Mouse (Mus musculus) erythroblast, adult 5-6 weeks (primary cell): ENCODE measurements around the gene Mcrs1. TPM values are rescaled to one million over a fixed set of nuclear protein-coding genes. Genes with fewer than 3 reads are reported as not detected.
A peak's percentile ranks its signal among the peaks of the same experiment; 100 is the strongest.
"Not testable (repeated sequence)": the region's sequence is repeated elsewhere in the genome, so short reads cannot be mapped to it uniquely, and the experiment has no call there.

ENCODE experiments used
- ATAC-seq: replicated peaks from 2 replicates; pipeline ENCODE4 v1.8.0; 2016; ENCODE audit warnings: moderate number of reproducible peaks, mild to moderate bottlenecking, moderate TSS enrichment, inconsistent platforms; ENCODE audit not compliant: poor library complexity, low FRiP score, severe bottlenecking
- total RNA-seq, 2 experiments: library from RNA; stranded (forward) in 1 of 2; stranded (reverse) in 1 of 2; fragments of 150-400 nt in 1 of 2; fragments of 200-764, 138-1000 nt in 1 of 2; gene quantifications; 2 replicates each; pipeline versions ENCODE4 v1.2.3 to v1.2.4; 2015 to 2017; ENCODE audit warnings: low replicate concordance in 2 of 2

The Mcrs1 gene
- total RNA-seq, 2 experiments from 2014 or later = 14.2 to 20.0 TPM

DNA sequence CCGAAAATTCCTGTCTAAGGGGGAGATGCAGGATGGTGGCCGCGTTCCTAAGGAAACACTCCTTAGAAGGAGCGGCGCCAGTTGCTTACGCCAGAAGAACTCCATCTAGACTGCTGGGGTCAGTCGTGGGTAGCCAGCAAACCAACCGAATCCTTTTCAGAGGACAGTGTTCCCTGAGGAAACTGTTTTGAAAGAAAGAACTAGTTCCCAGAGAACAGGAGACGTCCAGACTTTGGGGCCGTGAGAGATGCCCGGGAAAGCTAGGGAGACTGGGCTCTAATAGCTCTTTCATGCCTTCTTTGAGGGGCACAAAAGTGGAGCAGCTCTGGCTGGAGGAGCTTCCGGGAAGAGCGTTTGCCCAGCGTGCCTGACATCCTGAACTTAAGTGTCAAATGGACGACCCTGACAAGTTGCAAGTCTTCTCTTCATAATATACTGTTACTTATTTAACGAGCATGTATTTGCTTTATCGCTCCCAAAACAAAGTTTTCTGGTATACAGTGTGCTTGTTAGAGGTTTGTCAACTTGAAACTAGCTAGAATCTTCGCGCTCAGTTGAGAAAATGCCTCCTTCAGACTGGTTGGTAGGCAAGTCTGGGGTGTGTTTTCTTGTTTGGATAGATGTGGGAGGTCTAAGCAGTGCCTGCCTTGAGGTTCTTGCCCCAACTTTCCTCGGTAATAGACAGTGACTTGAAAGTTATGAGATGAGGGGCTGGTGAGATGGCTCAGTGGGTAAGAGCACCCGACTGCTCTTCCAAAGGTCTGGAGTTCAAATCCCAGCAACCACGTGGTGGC lies 817 bp upstream of the Mcrs1 start:
- peak; percentile 26 for ATAC-seq

DNA sequence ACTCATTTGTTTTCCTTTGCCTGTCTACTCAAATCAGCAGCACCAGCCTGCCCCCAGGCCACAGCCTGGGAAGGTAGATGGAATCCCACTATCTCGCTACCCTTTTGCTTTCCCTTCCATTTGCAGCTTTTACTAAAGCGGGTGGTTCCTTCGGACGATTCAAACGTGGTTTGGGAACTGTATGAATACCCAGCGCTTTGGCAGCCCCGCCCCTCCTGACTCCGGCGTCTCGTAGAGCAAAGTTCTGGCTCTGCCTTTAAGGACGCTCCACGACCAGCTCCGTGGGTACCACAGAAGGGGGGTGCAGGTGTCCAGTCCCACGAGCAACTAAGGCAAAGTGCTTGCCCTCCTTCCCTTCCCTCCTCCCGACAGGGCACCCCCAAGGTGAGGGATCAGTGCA lies 650 bp downstream of the Mcrs1 start:
- peak; percentile 41 for ATAC-seq

DNA sequence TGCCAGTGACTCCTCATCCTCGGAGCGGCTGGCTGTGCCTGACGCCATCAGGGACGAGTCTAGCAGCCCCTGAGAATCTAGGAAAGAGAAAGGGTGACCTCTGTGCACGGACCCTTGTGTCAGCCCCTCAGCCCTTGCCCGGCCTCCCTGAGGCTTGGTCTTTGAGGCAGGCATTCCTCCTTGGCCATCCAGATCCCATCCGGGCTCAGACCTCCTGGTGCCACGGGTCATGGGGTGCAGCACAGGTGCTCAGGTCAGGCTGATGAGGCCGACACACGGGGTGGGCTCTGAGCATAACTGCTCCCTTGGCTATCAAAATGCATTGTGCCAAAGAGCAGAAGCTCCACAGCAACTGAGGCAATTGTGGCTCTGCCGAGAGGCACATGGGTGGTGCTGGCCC lies 1.8 kb downstream of the Mcrs1 start:
- no peak for ATAC-seq

DNA sequence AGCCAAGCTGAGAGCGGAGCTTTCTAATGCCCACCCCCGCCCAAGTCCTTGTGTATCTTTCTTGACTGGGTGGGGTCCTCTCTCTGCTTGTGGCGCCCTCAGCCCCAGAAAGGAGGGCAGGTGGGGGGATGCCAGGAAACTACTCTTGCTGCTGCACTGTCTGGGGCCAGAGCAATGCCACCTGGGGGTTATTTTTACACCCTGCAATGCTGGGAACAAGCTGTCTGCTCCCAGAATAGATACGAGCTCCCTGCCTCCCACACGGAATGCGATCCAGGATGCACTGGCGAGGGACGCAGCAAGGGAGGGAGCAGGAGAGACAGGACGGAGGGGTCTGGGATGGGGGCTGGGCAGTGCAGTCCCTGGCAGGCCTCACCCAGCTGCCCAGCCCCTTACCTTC lies 2.8 kb downstream of the Mcrs1 start:
- ATAC-seq = no peak

DNA sequence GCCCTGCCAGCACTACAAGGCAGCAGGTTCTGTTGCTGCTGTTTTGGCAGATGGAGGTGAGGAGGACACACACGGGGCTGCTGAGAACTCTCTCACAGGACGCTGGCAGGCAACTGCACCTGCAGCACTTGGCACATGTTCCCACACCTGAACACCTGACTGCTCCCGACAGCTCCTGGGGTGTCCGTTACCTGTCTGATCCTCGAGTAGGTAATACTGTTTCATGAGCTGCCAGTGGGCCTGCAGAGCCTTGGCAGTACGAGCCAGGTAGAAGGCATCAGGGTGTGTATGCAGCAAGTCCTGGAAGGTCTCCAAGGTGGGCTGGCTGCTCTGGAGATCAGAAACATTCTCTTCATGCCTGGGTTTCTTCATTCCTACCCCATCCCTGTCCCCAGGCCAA lies 5.0 kb downstream of the Mcrs1 start:
- not testable (repeated sequence) for ATAC-seq

DNA sequence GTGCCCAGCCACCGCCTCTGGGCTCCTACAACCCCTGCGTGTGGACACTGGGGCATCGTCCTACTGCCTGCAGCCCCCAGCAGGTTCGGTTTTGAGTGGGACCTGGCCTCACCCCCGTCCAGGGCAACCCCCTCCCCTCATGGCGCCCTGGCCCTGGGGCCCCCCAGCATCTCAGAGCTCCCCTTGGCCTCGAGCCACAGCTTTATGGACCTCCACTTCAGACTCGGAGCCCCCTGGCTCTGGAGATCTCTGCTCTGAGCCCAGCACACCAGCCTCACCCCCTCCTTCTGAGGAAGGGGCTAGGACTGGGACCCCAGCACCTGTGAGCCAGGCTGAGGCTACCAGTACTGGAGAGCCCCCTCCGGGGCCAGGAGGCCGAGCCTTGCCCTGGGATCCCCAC lies 9.7 kb downstream of the Mcrs1 start:
- ATAC-seq = no peak

DNA sequence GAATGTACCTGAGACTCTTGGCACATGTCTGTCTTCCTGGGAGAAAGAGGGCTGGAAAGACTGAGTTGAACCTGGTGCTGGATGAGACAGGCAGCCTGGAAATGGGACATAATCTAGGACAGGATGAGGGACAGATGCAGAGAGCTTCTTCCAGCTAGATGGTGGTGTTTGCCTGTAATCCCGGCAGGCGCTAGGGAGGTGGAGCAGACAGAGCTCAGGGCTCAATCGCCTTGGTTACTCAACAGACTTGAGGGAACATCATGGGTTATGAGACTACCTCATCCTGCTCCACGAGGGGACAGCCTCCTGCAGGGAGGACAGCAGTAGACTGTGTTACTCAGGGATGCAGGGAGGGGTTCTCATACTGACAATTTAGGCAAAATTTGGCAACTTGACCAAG lies 10.5 kb downstream of the Mcrs1 start:
- no peak for ATAC-seq

DNA sequence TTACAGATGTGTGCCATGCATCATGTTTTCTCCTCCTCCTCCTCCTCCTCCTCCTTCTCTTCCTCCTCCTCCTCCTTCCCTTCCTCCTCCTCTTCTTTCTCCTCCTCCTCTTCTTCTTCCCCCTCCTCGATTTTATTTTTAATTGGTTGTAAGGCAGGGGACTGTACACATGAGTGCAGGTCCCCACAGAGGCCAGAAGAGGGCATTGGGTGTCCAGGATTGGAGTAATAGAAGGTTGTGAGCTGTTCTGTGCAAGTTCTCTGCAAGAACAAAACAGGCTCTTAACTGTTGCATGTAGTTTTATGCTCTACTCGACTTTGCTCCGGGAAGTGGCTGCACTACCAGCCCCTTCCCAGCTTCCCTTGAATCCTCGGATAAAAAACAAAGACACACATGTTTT lies 11.6 kb downstream of the Mcrs1 start:
- no peak for ATAC-seq

DNA sequence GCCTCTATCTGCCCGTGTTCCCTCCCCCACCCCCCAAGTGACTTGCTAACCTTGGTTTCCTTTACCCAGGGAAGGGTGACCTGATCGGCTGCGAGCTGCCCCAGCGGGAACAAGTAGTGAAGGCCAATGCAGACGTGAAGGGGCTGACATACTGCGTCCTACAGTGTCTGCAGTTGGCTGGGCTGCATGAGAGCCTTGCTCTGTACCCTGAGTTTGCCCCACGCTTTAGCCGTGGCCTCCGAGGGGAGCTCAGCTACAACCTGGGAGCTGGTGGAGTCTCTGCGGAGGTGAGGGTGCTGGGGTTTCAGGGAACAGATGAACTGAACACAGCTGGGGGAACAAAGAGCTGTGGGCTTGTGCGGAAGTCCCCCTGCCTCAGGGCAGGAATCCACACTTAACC lies 13.8 kb downstream of the Mcrs1 start:
- no peak for ATAC-seq

DNA sequence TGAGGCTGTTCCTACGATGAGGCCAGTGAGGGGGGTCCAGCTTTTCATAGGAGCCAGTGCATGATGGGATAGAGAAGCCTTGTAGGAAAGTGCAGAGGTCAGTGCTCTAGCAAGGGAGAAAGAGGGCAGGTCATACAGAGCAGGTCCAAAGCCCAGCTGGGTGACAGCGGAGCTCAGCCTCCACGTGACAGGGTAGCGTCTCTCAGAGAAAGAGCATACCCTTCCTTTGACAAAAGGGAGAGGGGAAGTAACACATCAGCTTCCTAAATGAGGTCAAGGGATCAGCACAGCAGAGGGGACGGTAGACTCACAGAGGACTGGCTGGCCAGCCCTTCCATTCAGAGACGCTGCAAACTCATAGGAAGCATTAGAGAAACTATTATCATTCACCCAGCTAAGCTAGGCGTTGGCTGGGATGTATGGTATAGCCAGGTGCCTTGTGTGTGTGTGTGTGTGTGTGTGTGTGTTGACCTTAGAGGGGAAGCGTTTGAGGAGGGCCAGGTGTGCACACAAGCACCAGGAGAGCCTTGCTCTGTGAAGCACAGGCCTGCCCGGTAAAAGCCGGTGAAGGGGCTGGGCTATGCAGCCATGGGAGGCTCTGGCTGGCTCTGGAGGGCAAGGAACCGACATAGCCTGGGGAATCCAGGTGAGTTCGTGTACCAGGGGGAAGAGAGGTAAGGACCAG lies 17.3 kb downstream of the Mcrs1 start:
- ATAC-seq = no peak

DNA sequence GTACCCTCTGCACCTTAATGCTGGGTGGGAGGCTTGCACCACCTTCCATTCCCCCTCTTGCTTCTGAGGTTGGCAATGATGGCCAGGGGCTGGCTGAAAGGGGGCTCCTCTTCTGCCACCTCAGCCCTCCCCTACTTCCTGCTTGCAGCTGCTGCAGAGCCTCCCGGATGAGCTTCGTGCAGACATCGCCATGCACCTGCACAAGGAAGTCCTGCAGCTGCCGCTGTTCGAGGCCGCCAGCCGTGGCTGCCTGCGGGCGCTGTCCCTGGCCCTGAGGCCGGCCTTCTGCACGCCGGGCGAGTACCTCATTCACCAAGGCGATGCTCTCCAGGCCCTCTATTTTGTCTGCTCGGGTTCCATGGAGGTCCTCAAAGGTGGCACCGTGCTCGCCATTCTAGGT lies 18.0 kb downstream of the Mcrs1 start:
- no peak for ATAC-seq

DNA sequence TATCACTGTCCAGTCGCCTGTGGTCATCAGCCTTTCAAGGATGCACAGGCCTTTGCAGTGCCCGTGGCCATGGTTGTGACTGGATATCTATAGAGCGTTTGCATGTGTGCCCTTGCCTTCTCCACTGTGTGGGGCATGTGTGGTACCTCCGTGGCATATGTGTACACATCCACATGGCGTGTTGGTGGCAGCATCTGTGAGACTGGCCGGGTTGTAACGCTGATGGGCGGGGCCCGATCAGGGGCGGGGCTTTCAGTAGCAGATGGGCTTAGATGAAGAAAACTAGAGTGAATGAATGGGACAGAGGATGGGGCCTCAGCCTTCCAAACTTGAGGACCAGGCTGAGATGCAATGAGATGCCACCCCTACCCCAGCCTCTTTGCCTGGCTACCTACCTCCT lies 19.8 kb downstream of the Mcrs1 start:
- no peak for ATAC-seq

DNA sequence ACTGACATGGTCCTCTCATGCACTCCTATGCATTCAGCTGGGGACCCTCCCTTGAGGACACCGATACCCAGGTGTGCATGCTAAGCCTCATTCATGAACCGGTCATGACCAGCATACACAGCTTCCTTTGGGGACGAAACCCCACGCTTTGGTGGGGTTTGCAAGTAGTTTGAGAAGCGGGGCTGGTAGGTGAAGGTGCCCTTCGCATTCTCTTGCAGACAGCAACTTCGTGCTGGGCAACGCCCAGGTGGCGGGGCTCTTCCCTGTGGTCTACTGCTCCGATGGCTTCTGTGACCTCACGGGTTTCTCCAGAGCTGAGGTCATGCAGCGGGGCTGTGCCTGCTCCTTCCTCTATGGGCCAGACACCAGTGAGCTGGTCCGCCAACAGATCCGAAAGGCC lies 25.7 kb downstream of the Mcrs1 start:
- no peak for ATAC-seq

DNA sequence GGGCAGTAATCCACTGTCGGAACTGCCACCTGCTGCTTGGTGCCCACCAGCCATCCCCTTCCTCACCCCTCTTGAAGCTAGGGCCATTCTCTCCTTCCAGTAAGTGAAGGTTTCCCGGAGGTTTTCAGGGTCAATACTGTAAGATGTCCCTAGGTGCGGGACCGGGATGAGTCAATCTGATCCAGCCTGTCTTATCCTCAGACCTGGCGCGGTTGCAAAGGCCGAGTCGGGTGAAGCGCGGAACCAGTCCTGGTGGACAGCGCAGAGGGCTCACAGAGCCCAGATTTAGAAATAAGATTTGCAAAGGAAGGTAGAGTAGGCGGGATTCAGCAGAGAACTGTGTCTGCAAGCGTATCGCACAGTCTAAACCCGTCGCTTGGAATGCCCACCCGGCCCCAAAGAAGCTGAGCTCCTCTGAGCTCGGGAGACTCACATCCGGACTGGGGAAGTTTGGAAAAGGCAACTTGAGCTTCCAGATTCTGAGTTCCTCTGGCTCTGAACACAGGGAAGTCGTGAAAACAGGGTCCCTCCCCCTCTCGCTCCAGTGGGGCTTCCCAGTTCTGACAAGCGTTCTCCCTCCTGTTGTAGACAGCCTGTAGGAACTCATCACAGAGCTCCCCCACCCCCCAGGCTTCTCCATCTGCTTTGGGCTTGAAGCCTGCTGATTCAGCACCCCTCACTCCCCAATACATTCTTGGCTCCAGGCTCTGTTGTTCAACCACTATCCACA lies 26.5 kb downstream of the Mcrs1 start:
- no peak for ATAC-seq

DNA sequence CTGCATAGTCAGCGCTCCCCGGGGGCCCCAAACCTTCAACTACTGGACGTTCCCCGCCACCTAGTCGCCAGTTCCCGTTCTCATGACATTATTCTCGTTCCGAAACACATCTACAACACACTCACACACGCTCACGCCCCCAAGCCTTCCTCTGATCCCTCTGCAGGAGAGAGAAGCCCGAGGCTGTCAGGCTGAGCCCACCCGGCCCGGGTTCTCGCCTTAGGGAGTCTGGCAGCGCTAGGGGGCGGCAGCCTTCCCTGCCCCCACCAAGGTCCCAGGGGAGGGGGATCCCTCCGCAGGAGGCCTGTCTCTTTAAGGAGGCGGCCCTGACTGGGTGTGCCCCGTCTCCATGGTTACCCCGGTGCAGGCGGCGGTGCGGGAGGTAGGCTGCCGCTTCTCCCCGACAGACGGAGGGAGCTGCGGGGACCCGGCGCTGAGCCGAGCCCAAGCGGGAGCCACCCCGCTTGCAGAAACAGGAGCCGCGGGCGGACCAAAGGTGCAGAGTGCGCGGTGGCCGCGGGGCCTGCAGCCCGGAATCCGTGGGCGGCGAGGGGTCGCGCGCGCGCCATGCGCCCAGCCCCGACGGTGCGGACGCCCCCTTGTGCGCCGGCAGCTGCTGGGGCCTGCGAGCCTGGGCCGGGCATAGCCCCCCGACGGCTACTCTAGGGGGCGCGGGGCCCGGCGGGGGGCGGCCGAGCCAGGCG lies 27.4 kb downstream of the Mcrs1 start, which contains the start of gene Kcnh3:
Gene Kcnh3 (plus strand): TSS at position 654 of the 704 bp plus-strand sequence.
- ATAC-seq = no peak

DNA sequence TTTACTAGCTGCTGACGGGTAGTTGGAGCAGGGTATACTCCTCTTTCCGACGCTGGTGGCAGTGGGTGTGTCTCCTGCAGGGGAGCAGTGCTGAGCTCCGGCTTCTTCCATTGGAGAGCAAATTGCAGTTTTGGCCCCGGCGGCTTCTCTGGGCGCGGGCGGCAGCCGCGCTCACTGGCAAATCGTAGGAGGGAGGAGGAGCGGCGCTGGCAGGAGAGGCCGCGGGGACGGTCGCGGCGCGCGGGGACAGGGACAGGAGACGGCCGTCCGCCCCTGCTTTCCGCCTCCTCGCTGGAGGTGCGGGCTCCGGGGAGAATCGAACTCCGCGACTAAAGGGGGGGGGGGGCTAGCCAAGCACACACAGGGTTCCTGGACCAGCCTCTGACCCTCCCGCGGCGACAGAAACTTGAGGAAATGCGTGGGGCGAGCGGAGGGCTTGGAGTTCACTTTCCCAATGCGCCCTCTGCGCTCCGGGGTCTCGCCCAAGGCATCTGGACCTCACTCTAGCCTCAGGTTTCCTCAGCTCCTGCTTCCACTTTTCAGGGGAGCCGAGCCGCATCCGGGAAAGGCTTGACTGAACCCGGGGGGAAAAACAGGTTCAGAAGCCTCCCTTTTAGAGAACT lies 28.1 kb downstream of the Mcrs1 start:
- no peak for ATAC-seq

DNA sequence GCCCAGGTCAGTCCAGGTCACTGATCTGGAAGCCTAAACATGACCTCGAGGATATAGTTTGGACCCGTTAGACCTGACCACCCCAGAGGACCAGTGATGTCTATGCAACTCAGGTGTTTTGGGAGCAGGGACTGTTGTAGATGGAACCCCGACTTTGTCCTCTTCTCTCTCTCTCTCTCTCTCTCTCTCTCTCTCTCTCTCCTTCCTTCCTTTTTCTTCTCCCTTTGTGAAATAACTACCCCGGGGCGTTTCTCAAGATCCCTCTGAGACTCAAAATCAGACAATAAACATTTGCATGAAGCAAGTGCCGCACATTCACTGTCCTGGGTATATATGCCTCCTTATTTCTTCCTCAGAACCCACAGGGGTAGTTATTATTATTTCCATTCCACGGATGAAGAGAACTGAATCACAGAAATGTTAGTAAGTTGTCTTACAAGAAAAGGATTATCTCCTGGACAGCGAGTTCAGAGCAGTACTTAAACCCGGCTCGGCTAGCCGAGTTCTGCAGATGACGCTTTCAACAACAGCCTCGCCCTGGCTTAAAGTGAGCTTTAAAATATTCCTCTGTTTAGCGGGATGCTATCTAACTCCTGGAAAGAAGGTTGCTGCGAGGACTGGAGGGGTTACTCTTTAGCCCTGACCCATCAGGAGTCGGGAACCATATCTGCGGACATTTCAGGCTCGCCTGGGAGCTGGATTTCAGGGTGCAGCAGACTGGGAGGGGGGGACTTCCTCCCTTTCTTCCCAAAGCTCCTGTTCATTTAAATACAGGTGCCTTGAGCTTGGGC lies 28.8 kb downstream of the Mcrs1 start:
- no peak for ATAC-seq

DNA sequence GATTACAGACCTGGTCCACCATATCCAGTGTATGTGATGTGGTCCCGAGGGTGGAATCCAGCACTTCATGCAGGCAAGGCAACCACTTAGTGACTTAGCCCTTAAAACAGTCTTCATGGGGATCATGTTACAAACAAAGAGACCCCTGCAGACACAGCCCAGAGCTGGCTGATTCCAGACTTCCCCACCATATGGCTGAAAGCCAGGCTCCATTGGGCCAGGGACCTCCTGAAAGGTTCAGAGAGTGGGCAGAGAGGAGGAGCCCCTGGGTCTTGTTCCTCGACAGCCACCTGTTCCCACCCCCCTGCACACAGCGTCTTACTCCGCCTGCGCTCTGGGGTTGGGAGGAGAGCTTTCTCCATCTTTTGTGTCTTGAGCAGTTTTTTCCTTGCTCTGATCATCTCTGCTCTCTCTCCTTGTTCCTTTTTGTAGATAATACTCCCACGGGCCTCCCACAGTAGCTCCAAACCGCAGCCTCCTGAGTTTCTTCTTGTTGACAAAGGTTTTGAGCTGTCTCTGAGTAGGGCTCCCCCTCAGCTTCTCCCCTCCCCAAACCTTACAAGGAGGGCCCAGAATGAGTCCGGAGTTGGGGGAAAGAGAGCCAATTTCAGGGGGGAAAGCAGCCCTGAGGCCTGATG lies 30.3 kb downstream of the Mcrs1 start:
- ATAC-seq = no peak

DNA sequence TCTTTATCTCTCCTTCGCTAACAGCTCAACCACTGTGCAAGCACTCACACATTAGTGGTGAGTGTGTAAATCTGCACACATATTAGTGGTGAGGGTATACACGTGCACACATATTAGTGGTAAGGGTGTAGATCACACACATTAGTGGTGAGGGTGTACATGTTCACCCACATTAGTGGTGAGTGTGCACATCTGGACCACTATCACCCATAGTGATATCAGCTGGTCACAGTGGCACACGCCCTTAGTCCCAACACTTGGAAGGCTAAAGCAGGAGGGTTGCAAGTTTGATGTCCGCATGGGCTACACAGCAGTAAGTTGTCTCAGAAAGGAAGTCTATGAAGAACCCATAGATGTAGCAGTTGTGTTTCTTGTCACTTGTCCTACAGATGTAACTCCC lies 34.1 kb downstream of the Mcrs1 start:
- no peak for ATAC-seq
